Mouse (Mus musculus) testis, adult 2 months (tissue): ENCODE measurements around the gene Nacc2. TPM values are rescaled to one million over a fixed set of nuclear protein-coding genes. Genes with fewer than 3 reads are reported as not detected.

ENCODE experiments used
- H3K27ac ChIP-seq: fragments of 200-500 bp; 2 replicates; pipeline ENCODE4 v1.5.1; 2012; ENCODE audit warnings: low read depth, low read length; ENCODE audit not compliant: control insufficient read depth, insufficient read depth
- H3K27me3 ChIP-seq: fragments of 200-500 bp; 2 replicates; pipeline ENCODE4 v1.6.1; 2012; ENCODE audit warnings: mild to moderate bottlenecking, low read length, moderate library complexity; ENCODE audit not compliant: control insufficient read depth, insufficient read depth
- H3K36me3 ChIP-seq: fragments of 200-500 bp; 2 replicates; pipeline ENCODE4 v1.6.1; 2012; ENCODE audit warnings: mild to moderate bottlenecking, low read length; ENCODE audit not compliant: control insufficient read depth, insufficient read depth
- H3K4me1 ChIP-seq: fragments of 200-500 bp; 2 replicates; pipeline ENCODE4 v1.6.1; 2012; ENCODE audit warnings: low read length; ENCODE audit not compliant: control insufficient read depth, insufficient read depth
- H3K4me3 ChIP-seq: fragments of 200-500 bp; 2 replicates; pipeline ENCODE4 v1.5.1; 2012; ENCODE audit warnings: low read depth, mild to moderate bottlenecking, low read length, moderate library complexity, mixed read lengths; ENCODE audit not compliant: control insufficient read depth
- CTCF ChIP-seq: fragments of 200-500 bp; IDR thresholded peaks from 2 replicates; pipeline ENCODE4 v1.5.1; 2012; ENCODE audit warnings: low read depth, mild to moderate bottlenecking, inconsistent platforms, low read length, moderate library complexity; ENCODE audit not compliant: control insufficient read depth, insufficient read depth, insufficient replicate concordance
- POLR2A ChIP-seq: fragments of 200-500 bp; IDR thresholded peaks from 2 replicates; pipeline ENCODE4 v1.6.1; 2012; ENCODE audit warnings: low read depth, mild to moderate bottlenecking, inconsistent platforms, low read length, moderate library complexity; ENCODE audit not compliant: control insufficient read depth
- polyA plus RNA-seq: library from polyadenylated mRNA; depleted of rRNA; stranded (reverse); fragments of >200 nt; gene quantifications from 2 replicates; pipeline ENCODE4 v1.2.3, GENCODE M21; 2012

The Nacc2 gene
- polyA plus RNA-seq, 1 experiment, result 5.2 TPM

DNA sequence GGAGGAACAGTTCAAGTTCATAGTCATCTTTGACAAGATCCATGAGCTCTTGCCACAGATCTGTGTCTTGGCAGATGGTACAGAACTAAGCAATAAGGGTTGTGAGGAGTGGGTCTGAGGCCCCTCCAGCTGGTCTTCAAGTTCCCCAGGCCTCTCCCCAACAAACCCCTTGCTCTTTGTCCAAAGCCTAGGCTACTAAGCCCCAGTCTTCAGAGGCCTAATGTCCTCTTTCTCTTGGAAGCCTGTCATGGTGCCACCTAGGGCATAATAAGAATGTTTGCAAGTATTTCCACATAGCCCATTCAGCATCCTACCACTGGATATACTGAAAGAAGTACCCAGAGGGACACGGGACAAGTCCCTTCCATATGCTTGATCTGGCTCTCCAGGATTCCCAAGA is 100.4 kb downstream of the Nacc2 start:
- TF ChIP-seq POLR2A, result no peak
- no peak for TF ChIP-seq CTCF
- no peaks in the 10 kb centered on the region for H3K27me3 ChIP-seq
- peaks cover 3% of the 10 kb centered on the region for H3K4me1 ChIP-seq
- H3K4me3 ChIP-seq, result no peak overlapping the region
- no peaks in the 10 kb centered on the region for H3K36me3 ChIP-seq
- no peak overlapping the region for H3K27ac ChIP-seq

DNA sequence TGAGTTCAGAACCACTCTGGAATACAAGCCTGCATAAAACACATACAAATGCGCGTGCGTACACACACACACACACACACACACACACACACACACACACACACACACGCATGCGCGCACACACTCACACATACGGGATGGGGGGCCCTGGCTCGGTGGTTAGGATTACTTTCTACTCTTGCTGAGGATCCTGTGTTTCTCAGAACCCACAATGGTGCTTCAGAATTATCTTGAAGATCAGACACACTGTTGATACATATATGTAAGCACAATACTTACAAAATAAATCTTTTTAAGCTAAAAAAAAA is 100.8 kb downstream of the Nacc2 start:
- TF ChIP-seq CTCF, result no peak
- TF ChIP-seq POLR2A, result no peak
- peak overlapping the region; percentile 68 for H3K4me3 ChIP-seq
- H3K4me1 ChIP-seq, result peaks cover 3% of the 10 kb centered on the region

DNA sequence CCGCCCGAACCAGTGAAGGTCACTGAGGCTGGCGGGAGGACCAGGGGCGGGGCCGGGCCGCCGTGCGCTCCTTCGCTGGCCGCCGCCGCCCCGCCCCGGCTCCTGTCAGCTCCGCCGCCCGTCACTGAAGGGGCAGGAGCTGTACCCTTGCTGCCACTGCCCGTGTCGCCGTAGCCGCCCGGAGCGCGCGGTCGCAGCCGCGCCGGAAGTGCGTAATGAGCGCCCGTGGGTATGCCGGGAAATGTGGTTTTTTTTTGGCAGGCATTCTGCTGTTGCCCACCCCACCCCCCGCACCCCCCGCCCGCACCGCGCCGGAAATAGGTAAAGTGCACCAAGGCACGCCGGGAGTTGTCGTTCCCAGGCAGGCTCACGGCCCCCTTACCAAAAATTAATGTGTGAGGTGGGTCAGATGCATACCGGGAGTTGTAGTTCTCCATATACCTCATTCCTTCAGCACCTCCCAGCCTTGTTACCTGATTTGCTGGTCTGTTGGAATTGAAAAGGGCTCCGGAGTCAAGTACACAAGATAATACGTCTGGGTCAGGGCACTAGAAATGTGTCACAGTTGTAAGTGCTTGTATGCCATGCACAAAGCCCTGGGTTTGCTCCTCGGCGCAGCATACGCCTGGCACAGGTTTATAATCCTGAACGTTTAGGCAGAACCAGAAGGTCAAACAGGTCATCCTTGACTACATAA is 101.3 kb downstream of the Nacc2 start, which contains the start of gene Ubac1:
TSS of gene Ubac1 (minus strand) at position 187 of the 697 bp plus-strand sequence.
- Histone ChIP-seq H3K36me3 (no peaks in the 10 kb centered on the region), H3K4me1 (peaks cover 3% of the 10 kb centered on the region), H3K27me3 (no peaks in the 10 kb centered on the region), H3K27ac (peak within 1 kb of the TSS; percentile 46), H3K4me3 (peak within 1 kb of the TSS; percentile 92)
- TF ChIP-seq POLR2A (peak; percentile 70), CTCF (no peak)

More for the DNA sequence above, 100.8 kb downstream of the Nacc2 start:
- no peak overlapping the region for H3K27ac ChIP-seq
- no peaks in the 10 kb centered on the region for H3K27me3 ChIP-seq
- no peaks in the 10 kb centered on the region for H3K36me3 ChIP-seq

DNA sequence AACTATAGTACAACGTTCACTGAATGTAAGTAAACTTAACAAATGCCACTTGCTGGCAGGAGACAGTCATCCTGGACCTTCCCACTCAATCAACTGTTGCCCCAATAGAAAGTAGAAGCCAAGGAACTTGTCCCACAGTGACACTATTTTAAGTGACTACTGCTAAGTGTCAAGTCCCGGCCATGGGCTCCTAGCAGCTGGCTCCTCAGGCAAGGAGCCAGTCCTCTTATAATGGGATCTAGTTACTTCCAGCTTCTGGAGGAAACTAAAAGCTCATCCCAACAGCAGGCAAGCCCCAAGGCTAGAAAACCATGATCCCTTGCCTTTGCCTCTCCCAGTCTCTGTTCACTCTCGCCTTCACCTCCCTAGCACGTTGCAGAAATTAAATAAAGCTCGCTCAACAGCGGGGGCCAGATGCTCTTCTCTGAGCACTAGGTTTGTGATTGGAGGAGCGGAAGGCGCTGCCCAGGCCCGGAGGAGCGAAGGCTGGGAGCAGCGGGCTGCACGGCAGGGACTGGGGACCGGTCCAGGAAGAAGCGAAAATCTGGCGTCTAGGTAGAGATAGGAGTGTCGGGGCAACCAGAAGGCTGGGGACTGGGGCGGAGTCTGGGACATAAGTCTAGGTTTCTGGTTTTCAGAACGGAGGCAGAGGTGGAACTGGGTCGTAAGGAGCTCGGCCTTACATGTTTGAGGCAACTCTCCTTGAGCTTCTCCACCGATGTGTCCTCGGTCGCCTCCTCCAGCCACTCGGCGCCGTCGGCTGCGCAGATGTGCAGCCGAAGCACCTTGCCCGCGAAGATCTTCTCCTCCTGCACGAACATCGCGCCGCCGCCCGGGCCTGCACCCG is 102.1 kb downstream of the Nacc2 start:
- no peaks in the 10 kb centered on the region for H3K36me3 ChIP-seq
- no peaks in the 10 kb centered on the region for H3K27me3 ChIP-seq
- peak overlapping the region; percentile 92 for H3K4me3 ChIP-seq
- no peak for TF ChIP-seq CTCF
- TF ChIP-seq POLR2A, result no peak
- H3K4me1 ChIP-seq, result peaks cover 3% of the 10 kb centered on the region
- peak overlapping the region; percentile 32; the same call in 1 of the 2 replicates for H3K27ac ChIP-seq

DNA sequence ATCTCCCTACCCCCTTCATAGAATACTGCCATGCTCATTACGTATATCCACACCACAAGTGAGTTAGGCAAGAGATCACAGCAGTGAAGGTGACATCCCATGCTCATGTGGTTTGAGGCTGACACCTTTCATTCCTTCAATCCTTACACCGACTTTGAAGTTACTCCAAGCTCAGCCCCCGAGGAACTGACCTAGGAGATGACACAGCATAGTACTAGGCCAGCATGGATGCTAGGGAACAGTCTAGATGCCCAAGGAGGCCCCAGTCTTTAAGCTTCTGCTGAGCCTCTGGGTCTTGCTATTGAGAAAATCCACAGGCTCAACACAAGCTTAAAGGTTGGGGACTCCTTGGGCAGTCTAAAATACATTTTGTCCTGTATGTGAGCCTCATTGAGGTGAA is 103.1 kb downstream of the Nacc2 start:
- H3K27ac ChIP-seq, result no peak overlapping the region
- H3K4me3 ChIP-seq, result no peak overlapping the region
- no peaks in the 10 kb centered on the region for H3K36me3 ChIP-seq
- H3K27me3 ChIP-seq, result no peaks in the 10 kb centered on the region
- peaks cover 3% of the 10 kb centered on the region for H3K4me1 ChIP-seq
- TF ChIP-seq CTCF (no peak), POLR2A (no peak)

DNA sequence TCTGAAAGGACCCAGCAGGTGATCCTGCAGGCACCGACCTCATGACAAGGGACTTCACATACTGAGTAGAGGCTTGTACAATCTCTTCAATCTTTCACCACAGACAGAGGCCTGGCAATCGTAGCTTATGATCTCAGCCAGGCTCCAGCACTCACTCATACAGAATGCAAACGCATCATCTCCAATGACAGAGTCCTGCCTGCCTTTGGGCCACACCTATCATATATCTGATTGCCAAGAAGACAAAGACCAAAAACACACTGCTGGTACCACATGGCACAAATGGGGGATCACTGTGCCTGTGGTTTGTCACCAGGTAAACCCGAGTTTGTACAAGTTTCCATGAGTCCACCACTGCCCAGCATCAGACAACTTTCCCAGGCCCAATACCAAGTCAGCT is 105.7 kb downstream of the Nacc2 start:
- Histone ChIP-seq H3K4me3 (no peak overlapping the region), H3K4me1 (peaks cover 3% of the 10 kb centered on the region), H3K27me3 (no peaks in the 10 kb centered on the region), H3K27ac (no peak overlapping the region), H3K36me3 (no peaks in the 10 kb centered on the region)
- TF ChIP-seq CTCF (no peak), POLR2A (no peak)

DNA sequence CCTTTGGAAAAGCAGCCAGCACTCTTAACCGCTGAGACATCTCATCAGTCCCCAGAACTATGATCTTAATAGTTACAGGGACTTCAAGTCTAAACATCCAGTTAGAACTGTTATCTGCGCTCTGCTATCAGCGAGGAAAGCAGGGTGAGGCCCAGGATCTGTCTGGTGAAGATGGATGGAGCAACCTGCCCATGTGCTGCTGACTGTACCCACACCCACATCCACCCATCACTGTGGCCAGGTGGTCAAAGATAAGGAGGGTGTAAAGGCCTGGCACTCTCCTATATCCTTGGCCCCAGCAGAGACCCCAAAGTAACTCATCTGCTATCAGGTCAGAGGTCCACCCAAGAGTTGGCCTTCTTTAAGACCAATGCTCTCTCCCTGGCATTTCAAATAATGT is 109.3 kb downstream of the Nacc2 start:
- Histone ChIP-seq H3K4me3 (no peak overlapping the region), H3K27me3 (no peaks in the 10 kb centered on the region), H3K4me1 (no peaks in the 10 kb centered on the region), H3K27ac (no peak overlapping the region), H3K36me3 (peaks cover 6% of the 10 kb centered on the region)
- TF ChIP-seq POLR2A, result no peak
- no peak for TF ChIP-seq CTCF
